Mouse (Mus musculus) embryonic fibroblast, embryonic 13.5 days (primary cell): Measurements from ENCODE around the gene Fam104a.

Experiments used
- CTCF ChIP-seq: IDR thresholded peaks from 2 replicates; pipeline ENCODE4 v1.5.1; 2011; ENCODE audit warnings: mild to moderate bottlenecking, control low read depth, low read length, moderate library complexity, borderline replicate concordance; ENCODE audit not compliant: insufficient read depth
- POLR2A ChIP-seq: IDR thresholded peaks from 2 replicates; pipeline ENCODE4 v1.6.1; 2011; ENCODE audit warnings: low read depth, mild to moderate bottlenecking, control low read depth, low read length, moderate library complexity

DNA sequence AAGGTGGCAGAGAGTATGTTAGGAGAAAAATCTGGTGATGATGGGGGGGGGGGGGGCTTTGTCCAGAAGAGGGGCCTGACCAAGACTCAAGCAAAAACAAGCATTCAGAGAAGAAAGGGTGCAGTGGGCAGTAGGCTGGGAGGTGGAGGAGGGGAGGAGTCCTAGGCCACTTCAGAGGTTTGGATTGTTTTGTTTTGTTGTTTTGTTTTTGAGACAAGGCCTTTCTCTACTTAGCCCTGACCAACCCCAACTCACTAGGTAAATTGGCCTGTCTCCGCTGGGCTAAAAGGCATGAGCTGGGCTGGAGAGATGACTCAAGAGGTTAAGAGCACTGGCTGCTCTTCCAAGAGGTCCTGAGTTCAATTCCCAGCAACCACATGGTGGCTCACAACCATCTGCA is 27.1 kb upstream of the Fam104a start:
- TF ChIP-seq CTCF (no peak), POLR2A (no peak)
